Mouse (Mus musculus): ENCODE data around the gene Grik3.

DNA sequence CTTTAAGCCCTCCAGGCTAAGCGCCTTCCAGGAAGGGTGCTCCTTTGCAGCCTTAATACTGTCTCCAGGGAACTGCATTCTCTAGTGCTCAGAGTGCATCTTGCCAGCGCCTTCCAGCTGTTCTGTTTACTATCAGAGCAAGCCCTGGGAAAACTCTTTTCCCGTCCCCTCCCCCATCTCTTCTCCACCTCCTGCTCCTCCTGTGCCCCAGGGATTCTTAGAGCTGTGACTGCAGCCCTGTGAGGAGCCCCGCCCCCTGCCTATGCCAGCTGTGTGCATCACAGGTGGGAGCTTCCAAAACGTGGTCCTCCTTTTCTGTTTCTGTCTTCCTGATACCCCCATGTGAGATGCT, 81.8 kb downstream of the Grik3 start:
- no peak for TF ChIP-seq POLR2AphosphoS2 (IDR thresholded peaks at IDR 0.05; ENCODE audit: insufficient read length, low read depth)
- TF ChIP-seq POLR2A (IDR thresholded peaks at IDR 0.05; ENCODE audit: insufficient read length, low read depth) = no peak
- TF ChIP-seq MAX (IDR thresholded peaks at IDR 0.05; ENCODE audit: low read depth) = no peak
- no peak for TF ChIP-seq REST (IDR thresholded peaks at IDR 0.05; ENCODE audit: insufficient read depth, insufficient read length)
- TF ChIP-seq TCF3 (IDR thresholded peaks at IDR 0.05; ENCODE audit: insufficient read length, low read depth) = no peak
- TF ChIP-seq TCF12 (IDR thresholded peaks at IDR 0.05; ENCODE audit: insufficient read depth, poor library complexity, severe bottlenecking) = no peak
- TF ChIP-seq USF1 (IDR thresholded peaks at IDR 0.05; ENCODE audit: low read depth) = no peak
- TF ChIP-seq E2F4 (IDR thresholded peaks at IDR 0.05; ENCODE audit: insufficient read depth) = no peak
- TF ChIP-seq CEBPB (IDR thresholded peaks at IDR 0.05; ENCODE audit: insufficient read depth, poor library complexity, severe bottlenecking) = no peak
- TF ChIP-seq MYOD1 (IDR thresholded peaks at IDR 0.05; ENCODE audit: control insufficient read depth in 1 of 3, insufficient read length in 2 of 3, low read depth in 2 of 3) = no peak
- TF ChIP-seq MYOG (IDR thresholded peaks at IDR 0.05; ENCODE audit: control insufficient read depth in 1 of 3, insufficient read depth in 1 of 3, insufficient read length in 2 of 3, low read depth in 2 of 3) = no peak
